Mouse (Mus musculus) embryonic facial prominence, embryonic 11.5 days (tissue): ENCODE results near the gene Rsph3b. TPM values are rescaled to one million over a fixed set of nuclear protein-coding genes. Genes with fewer than 3 reads are reported as not detected.
A peak's percentile ranks its signal among the peaks of the same experiment; 100 is the strongest.
"Not testable (repeated sequence)": the region's sequence is repeated elsewhere in the genome, so short reads cannot be mapped to it uniquely, and the experiment has no call there.

Experiments used
- ATAC-seq: fragments of 200-750 bp; cut with Nextera tagmentation; replicated peaks from 2 replicates; pipeline ENCODE4 v1.8.0; 2017; ENCODE audit warnings: low read depth; ENCODE audit not compliant: insufficient number of reproducible peaks, low FRiP score, low TSS enrichment
- DNase-seq: peaks from one replicate; pipeline ENCODE4 v3.0.0-alpha.2; 2015; ENCODE audit warnings: low spot score
- H3K27ac ChIP-seq: fragments of 300-500 bp; sonication (generic); replicated peaks from 2 replicates; pipeline ENCODE4 v1.5.1; 2014; ENCODE audit warnings: mild to moderate bottlenecking, low read depth, low read length, control low read depth
- H3K27me3 ChIP-seq: fragments of 300-500 bp; sonication (generic); 2 replicates; pipeline ENCODE4 v1.6.1; 2014; ENCODE audit warnings: mild to moderate bottlenecking, low read length, moderate library complexity, mixed read lengths; ENCODE audit not compliant: control insufficient read depth, insufficient read depth
- H3K36me3 ChIP-seq: fragments of 300-500 bp; sonication (generic); replicated peaks from 2 replicates; pipeline ENCODE4 v1.6.1; 2014; ENCODE audit warnings: low read depth, mild to moderate bottlenecking, low read length, moderate library complexity, mixed read lengths; ENCODE audit not compliant: control insufficient read depth, insufficient read depth
- H3K4me1 ChIP-seq: fragments of 300-500 bp; sonication (generic); 2 replicates; pipeline ENCODE4 v1.6.1; 2014; ENCODE audit warnings: low read length, mixed read lengths; ENCODE audit not compliant: control insufficient read depth, insufficient read depth
- H3K4me2 ChIP-seq: fragments of 300-500 bp; sonication (generic); 2 replicates; pipeline ENCODE4 v1.6.1; 2014; ENCODE audit warnings: low read depth, mild to moderate bottlenecking, control low read depth, low read length, moderate library complexity
- H3K4me3 ChIP-seq: fragments of 300-500 bp; sonication (generic); 2 replicates; pipeline ENCODE4 v1.5.1; 2014; ENCODE audit warnings: low read depth, low read length, control low read depth
- H3K9ac ChIP-seq: fragments of 300-500 bp; sonication (generic); replicated peaks from 2 replicates; pipeline ENCODE4 v1.6.1; 2014; ENCODE audit warnings: mild to moderate bottlenecking, control low read depth, low read length
- H3K9me3 ChIP-seq: fragments of 300-500 bp; sonication (generic); replicated peaks from 2 replicates; pipeline ENCODE4 v1.6.1; 2016; ENCODE audit warnings: mild to moderate bottlenecking, low read length, inconsistent platforms, mixed read lengths; ENCODE audit not compliant: control insufficient read depth
- WGBS: fragments of 180-500 bp; shearing (Covaris S2); extraction: QIAGEN DNeasy Blood & Tissue Kit; methylation state at CpG from one replicate; pipeline ENCODE4 v1.1.7; 2014; 5-methylcytosine and 5-hydroxymethylcytosine counted together
- polyA plus RNA-seq: library from polyadenylated mRNA; unstranded; fragments of >200 nt; fragmentation: Nextera tagmentation; extraction: Ambion mirVana; gene quantifications from 2 replicates; pipeline ENCODE4 v1.2.1, GENCODE M21; 2014

The Rsph3b gene
- polyA plus RNA-seq = 36.7 and 37.3 TPM in 2 replicates

DNA sequence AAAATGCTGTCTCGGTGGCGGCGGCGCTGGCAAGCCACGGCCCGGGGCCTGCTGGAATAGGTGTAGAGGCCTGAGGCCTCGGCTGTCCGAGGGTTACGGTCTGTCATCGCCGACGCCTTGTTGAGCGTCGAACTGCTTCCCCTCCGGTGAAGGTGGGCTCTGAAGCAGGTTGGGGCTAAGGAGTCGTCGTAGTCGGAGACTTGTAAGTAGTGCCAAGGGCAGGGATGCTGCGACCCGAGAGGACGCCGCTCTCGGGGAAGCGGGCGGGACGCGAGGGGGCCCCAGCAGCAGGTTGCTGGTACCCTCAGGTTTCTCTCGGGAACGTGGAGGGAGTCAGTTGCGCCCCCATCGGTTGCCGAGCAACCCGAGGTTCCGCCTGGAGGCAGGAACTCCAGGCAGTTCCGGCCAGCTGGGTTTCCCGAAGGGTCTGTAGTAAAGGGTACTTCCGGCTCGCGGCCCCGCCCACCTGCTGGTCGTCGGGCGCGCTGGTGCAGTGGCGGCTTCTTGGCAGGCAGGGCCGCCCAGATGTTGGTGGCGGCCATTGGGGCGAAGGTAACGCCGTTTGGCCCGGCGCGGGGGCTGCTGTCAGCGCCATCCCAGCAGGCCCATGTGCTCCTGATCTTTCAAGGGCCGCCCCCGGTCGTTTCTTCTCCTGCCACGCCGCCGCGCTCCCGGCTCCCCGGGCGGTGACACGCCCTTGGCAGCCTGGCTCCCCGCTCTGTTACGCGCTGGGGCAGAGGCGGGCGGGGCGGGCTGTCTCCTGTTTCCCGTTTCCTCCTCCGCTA, at the start of gene Rsph3b:
TSS of gene Rsph3b (minus strand) at position 699 of the 785 bp plus-strand sequence.
- Histone ChIP-seq H3K4me2 (peak within 1 kb of the TSS; percentile 50), H3K27ac (peak within 1 kb of the TSS; percentile 35; the same call in 1 of the 2 replicates), H3K9ac (peak within 1 kb of the TSS; percentile 56), H3K4me3 (peak within 1 kb of the TSS; percentile 49)
- H3K36me3 ChIP-seq, H3K27me3 ChIP-seq, H3K9me3 ChIP-seq, H3K4me1 ChIP-seq: not testable (repeated sequence)
- WGBS = under 1% methylated on average over 65 of the region's 73 CpGs
- ATAC-seq (peak; percentile 95), DNase-seq (peak; percentile 90)

DNA sequence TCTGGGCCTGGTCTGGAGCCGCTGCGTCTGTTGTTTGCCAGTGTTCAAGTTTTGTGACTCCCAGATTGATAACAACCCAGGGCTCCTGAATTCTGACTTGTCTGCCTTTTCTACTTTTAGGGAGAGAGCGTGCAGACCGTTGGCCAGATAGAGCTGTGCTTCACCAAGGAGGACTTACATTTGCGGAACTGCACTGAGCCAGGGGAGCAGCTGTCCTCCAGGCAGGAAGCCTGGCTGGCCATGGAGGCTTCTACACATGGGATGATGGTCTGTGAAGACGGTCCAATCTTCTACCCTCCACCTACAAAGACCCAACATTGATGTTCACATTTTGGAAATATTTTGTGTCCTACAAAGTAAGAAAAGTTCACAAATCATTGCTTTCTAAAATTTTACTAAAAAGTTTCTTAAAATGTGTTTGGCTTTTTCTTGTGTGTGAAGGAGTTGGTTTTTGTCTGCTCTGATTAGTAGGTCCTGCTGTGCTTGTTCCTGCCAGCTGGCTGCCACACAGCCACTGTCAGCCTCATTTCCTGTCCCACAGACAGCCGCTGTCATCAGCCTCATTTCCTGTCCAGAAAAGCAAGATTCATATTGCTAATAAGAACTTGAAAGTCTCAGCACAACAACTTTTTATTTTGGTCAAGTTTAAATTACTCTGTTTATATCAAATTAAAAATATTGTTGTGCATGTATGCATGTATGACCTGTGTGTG, 49.5 kb upstream of the Rsph3b start:
- not testable (repeated sequence) for ATAC-seq, H3K36me3 ChIP-seq, H3K9me3 ChIP-seq, DNase-seq, H3K9ac ChIP-seq, H3K4me2 ChIP-seq, H3K4me1 ChIP-seq, H3K27ac ChIP-seq, H3K4me3 ChIP-seq, H3K27me3 ChIP-seq
- no CpG with 5 or more reads among the region's 7 CpGs for WGBS

DNA sequence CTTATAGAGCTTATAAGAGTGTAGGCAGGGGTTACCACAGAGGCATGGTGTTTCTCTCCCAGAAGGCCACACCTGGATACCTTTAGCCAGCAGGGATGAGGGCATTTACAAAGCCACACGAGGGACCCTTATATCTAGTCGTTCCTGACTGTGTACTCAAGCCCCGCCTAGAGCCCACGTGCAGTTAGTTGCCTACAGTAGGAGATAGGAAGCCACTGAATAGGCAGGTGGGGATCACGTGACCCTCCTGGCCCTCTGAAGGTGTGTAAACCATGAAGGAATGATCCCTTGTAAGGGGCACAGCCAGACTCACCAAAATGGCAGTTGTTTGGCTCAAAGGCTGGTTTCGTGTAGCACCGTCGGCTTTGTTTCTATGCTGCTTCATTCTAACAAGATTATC, 48.3 kb upstream of the Rsph3b start:
- 83% methylated on average over 8 of the region's 8 CpGs for WGBS
- H3K4me3 ChIP-seq, H3K4me1 ChIP-seq, H3K27me3 ChIP-seq, H3K27ac ChIP-seq, H3K36me3 ChIP-seq, H3K9me3 ChIP-seq, ATAC-seq, H3K9ac ChIP-seq, DNase-seq, H3K4me2 ChIP-seq: not testable (repeated sequence)

DNA sequence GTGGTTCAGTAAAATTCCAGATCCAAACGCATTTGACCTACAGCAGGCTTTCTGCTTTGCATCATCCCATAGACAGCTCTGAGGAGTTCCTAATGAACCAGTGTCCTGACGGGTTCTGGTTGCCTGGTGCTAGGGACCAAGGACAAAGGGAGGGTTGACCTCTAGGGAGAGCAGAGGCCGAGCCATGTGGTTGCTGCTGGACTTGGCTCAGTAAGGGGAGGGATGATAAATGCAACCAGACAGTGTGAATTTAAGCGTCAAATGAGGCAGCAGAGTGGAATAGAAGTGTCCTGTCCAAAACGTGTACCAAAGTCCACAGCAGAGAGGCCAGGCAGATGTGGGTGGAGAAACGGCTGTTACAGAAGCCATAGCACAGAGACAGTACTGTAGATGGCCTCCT, 47.0 kb upstream of the Rsph3b start:
- not testable (repeated sequence) for DNase-seq, H3K27ac ChIP-seq, H3K4me1 ChIP-seq, H3K27me3 ChIP-seq, ATAC-seq, H3K4me2 ChIP-seq, H3K9me3 ChIP-seq, H3K4me3 ChIP-seq, H3K36me3 ChIP-seq, H3K9ac ChIP-seq
- no CpG with 5 or more reads among the region's 6 CpGs for whole genome bisulfite sequencing

DNA sequence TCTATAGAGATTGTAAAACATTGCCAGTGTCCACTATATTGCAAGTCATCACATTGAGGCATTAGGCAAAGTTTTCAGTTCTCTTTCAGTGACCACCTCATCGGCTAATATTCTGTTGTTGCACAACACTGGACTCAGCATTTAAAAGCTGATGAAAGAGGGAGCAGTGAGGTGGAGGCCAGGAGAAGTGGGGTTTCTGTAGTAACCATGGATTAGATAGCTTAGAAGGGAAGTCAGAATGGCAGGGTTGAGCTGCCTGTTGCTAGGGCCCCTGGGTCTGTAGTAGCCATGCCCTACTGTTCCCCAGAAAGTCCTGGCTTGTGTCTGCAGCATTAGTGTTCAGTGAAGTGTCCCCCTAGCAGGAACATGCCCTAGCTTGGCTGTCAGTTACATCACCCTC, 37.6 kb upstream of the Rsph3b start:
- H3K9me3 ChIP-seq, ATAC-seq, H3K4me2 ChIP-seq, H3K4me3 ChIP-seq, H3K4me1 ChIP-seq, H3K9ac ChIP-seq, H3K27ac ChIP-seq, H3K27me3 ChIP-seq, H3K36me3 ChIP-seq, DNase-seq: not testable (repeated sequence)
- WGBS = 94% methylated on average over 1 of the region's 1 CpGs

DNA sequence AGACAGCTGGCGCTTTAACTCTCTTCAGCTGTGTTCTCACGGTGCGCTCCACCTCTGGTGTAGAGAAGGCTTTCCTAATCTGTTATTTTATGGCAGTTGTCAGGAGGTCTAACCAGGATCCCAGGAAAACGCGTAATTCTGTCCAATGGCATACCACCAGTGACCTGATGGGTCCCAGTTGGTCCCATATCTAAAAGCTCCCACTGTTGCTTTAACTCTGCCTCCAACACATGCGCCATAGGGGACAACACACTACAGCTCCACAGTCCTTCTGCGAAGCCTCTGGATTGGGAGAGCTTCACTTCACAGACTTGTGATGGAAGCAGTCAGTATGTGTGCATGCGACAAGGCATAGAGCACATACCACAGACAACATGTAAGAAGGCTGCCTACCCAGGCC, 31.7 kb upstream of the Rsph3b start:
- not testable (repeated sequence) for H3K4me3 ChIP-seq, H3K27me3 ChIP-seq, H3K4me1 ChIP-seq, H3K9ac ChIP-seq, H3K9me3 ChIP-seq, H3K27ac ChIP-seq, H3K36me3 ChIP-seq, DNase-seq, H3K4me2 ChIP-seq, ATAC-seq
- WGBS = 96% methylated on average over 5 of the region's 8 CpGs

DNA sequence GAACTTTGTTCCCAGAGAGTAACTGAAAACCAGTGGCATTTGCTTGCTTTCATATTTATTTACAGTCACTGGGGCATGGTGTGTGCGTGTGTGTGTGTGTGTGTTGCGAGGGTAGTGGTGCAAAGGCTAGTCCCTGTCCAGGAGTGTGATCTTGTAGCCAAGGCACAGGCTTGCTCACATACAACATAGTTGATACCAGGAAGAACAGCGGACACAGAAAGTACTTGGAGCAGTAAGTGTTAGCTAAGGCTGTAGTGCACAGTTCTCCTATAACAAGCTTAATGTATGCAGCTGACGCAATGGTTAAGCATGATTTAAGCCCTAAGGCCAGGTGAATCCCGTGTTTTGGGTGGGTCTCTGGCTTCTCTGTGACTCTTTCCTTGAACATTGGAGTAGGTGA, 30.9 kb upstream of the Rsph3b start:
- not testable (repeated sequence) for ATAC-seq

More for the DNA sequence above, 30.9 kb upstream of the Rsph3b start:
- H3K4me3 ChIP-seq = peak overlapping the region; percentile 48
- 18% methylated on average over 5 of the region's 5 CpGs for WGBS
- DNase-seq = peak; percentile 0
- not testable (repeated sequence) for H3K36me3 ChIP-seq, H3K9ac ChIP-seq, H3K27ac ChIP-seq, H3K9me3 ChIP-seq, H3K27me3 ChIP-seq, H3K4me1 ChIP-seq
- H3K4me2 ChIP-seq = peak overlapping the region; percentile 38
